Mouse (Mus musculus) cortical plate, adult 2 months (tissue): ENCODE results near the gene Nobox.

ENCODE experiments used
- CTCF ChIP-seq: fragments of 200-500 bp; IDR thresholded peaks from 2 replicates; pipeline ENCODE4 v1.5.1; 2011; ENCODE audit warnings: mild to moderate bottlenecking, control low read depth, low read length; ENCODE audit not compliant: insufficient read depth; ENCODE audit errors: extremely low read depth
- POLR2A ChIP-seq: fragments of 200-500 bp; IDR thresholded peaks from 2 replicates; pipeline ENCODE4 v1.6.1; 2011; ENCODE audit warnings: mild to moderate bottlenecking, low read length, control low read depth; ENCODE audit not compliant: insufficient read depth; ENCODE audit errors: extremely low read depth

GRCm38 (mm10) chr6:43280481-43280880, 28.9 kb downstream of the Nobox start:
- TF ChIP-seq CTCF (no peak), POLR2A (no peak)
